Mouse (Mus musculus) MEL (cell line): ENCODE measurements around the gene Trim37. TPM values are rescaled to one million over a fixed set of nuclear protein-coding genes. Genes with fewer than 3 reads are reported as not detected.
"Not testable (repeated sequence)": the region's sequence is repeated elsewhere in the genome, so short reads cannot be mapped to it uniquely, and the experiment has no call there.

Experiments used
- DNase-seq: peaks from one replicate; pipeline ENCODE4 v3.0.0; 2011; ENCODE audit warnings: low read depth, low spot score
- H3K27ac ChIP-seq: 2 replicates; pipeline ENCODE4 v1.5.1; 2012; ENCODE audit warnings: low read depth, mild to moderate bottlenecking, control low read depth, low read length, moderate library complexity; ENCODE audit not compliant: control insufficient read depth
- H3K27me3 ChIP-seq, 2 experiments: fragments of 150-350 bp in 1 of 2; sonication (generic) in 1 of 2; 2 replicates each; pipeline ENCODE4 v1.6.1; 2012; ENCODE audit warnings: low read length in 2 of 2, mild to moderate bottlenecking in 2 of 2, improper control_type of control experiment in 1 of 2, moderate library complexity in 1 of 2; ENCODE audit not compliant: insufficient read depth in 2 of 2, control insufficient read depth in 1 of 2
- H3K36me3 ChIP-seq, 2 experiments: 2 replicates each; pipeline ENCODE4 v1.6.1; 2012 to 2014; ENCODE audit warnings: low read length in 2 of 2, improper control_type of control experiment in 1 of 2, inconsistent platforms in 1 of 2, mild to moderate bottlenecking in 1 of 2; ENCODE audit not compliant: insufficient read depth in 2 of 2, control insufficient read depth in 1 of 2
- H3K4me1 ChIP-seq, 2 experiments: fragments of 150-350 bp in 1 of 2; sonication (generic) in 1 of 2; 2 replicates each; pipeline ENCODE4 v1.6.1; 2012; ENCODE audit warnings: low read length in 2 of 2, improper control_type of control experiment in 1 of 2, mild to moderate bottlenecking in 1 of 2; ENCODE audit not compliant: insufficient read depth in 2 of 2, control insufficient read depth in 1 of 2
- H3K4me3 ChIP-seq, 2 experiments: fragments of 150-350 bp in 1 of 2; sonication (generic) in 1 of 2; 2 replicates each; pipeline ENCODE4 v1.5.1; 2012; ENCODE audit warnings: low read depth in 2 of 2, low read length in 2 of 2, mild to moderate bottlenecking in 2 of 2, moderate library complexity in 2 of 2, control low read depth in 1 of 2, improper control_type of control experiment in 1 of 2; ENCODE audit not compliant: control insufficient read depth in 1 of 2, insufficient read depth in 1 of 2
- H3K79me2 ChIP-seq: 2 replicates; pipeline ENCODE4 v1.6.1; 2012; ENCODE audit warnings: mild to moderate bottlenecking, low read length, moderate library complexity; ENCODE audit not compliant: control insufficient read depth, poor library complexity, insufficient read depth
- H3K9ac ChIP-seq: 2 replicates; pipeline ENCODE4 v1.6.1; 2012; ENCODE audit warnings: low read depth, mild to moderate bottlenecking, control low read depth, low read length, moderate library complexity; ENCODE audit not compliant: control insufficient read depth, poor library complexity, severe bottlenecking
- H3K9me3 ChIP-seq: fragments of 150-350 bp; sonication (generic); replicated peaks from 2 replicates; pipeline ENCODE4 v1.6.1; 2012; ENCODE audit warnings: mild to moderate bottlenecking, low read length, improper control_type of control experiment, moderate library complexity; ENCODE audit not compliant: insufficient read depth
- CHD1 ChIP-seq: IDR thresholded peaks from 2 replicates; pipeline ENCODE4 v1.6.1; 2012; ENCODE audit warnings: low read depth, mild to moderate bottlenecking, inconsistent platforms, low read length, improper control_type of control experiment
- CTCF ChIP-seq, 3 experiments: IDR thresholded peaks in 2 of 3; conservative IDR thresholded peaks in 1 of 3; 2 replicates each; pipeline ENCODE4 v1.5.1; 2011 to 2012; ENCODE audit warnings: low read length in 3 of 3, low read depth in 2 of 3, mild to moderate bottlenecking in 2 of 3, improper control_type of control experiment in 1 of 3, inconsistent platforms in 1 of 3, mixed read lengths in 1 of 3, moderate library complexity in 1 of 3; ENCODE audit not compliant: control insufficient read depth in 1 of 3, insufficient read depth in 1 of 3, poor library complexity in 1 of 3, severe bottlenecking in 1 of 3
- ETS1 ChIP-seq: IDR thresholded peaks from 2 replicates; pipeline ENCODE4 v1.6.1; 2012; ENCODE audit warnings: low read depth, mild to moderate bottlenecking, inconsistent platforms, low read length, improper control_type of control experiment, moderate library complexity
- GATA1 ChIP-seq: IDR thresholded peaks from 2 replicates; pipeline ENCODE4 v1.6.1; 2011; ENCODE audit warnings: low read depth, low read length, improper control_type of control experiment
- HCFC1 ChIP-seq: IDR thresholded peaks from 2 replicates; pipeline ENCODE4 v1.6.1; 2012; ENCODE audit warnings: low read depth, mild to moderate bottlenecking, inconsistent platforms, low read length, improper control_type of control experiment, moderate library complexity
- KAT2A ChIP-seq: conservative IDR thresholded peaks from 2 replicates; pipeline ENCODE4 v1.6.1; 2012; ENCODE audit warnings: low read depth, low read length, improper control_type of control experiment, inconsistent platforms
- MAFK ChIP-seq: IDR thresholded peaks from 2 replicates; pipeline ENCODE4 v1.6.1; 2011; ENCODE audit warnings: low read depth, mild to moderate bottlenecking, low read length, improper control_type of control experiment, borderline replicate concordance
- MAX ChIP-seq: IDR thresholded peaks from 2 replicates; pipeline ENCODE4 v1.6.1; 2011; ENCODE audit warnings: low read length, improper control_type of control experiment
- MAZ ChIP-seq: IDR thresholded peaks from 2 replicates; pipeline ENCODE4 v1.6.1; 2012; ENCODE audit warnings: low read depth, mild to moderate bottlenecking, inconsistent platforms, low read length, improper control_type of control experiment
- MXI1 ChIP-seq: IDR thresholded peaks from 2 replicates; pipeline ENCODE4 v1.6.1; 2011; ENCODE audit warnings: mild to moderate bottlenecking, low read depth, low read length, improper control_type of control experiment
- MYB ChIP-seq: IDR thresholded peaks from 2 replicates; pipeline ENCODE4 v1.6.1; 2011; ENCODE audit warnings: mild to moderate bottlenecking, low read depth, low read length, improper control_type of control experiment
- MYC ChIP-seq: IDR thresholded peaks from 2 replicates; pipeline ENCODE4 v1.6.1; 2011; ENCODE audit warnings: low read depth, mild to moderate bottlenecking, low read length, improper control_type of control experiment, moderate library complexity
- POLR2A ChIP-seq, 2 experiments: IDR thresholded peaks; 2 replicates each; pipeline ENCODE4 v1.6.1; 2011 to 2012; ENCODE audit warnings: low read length in 2 of 2, mild to moderate bottlenecking in 2 of 2, control low read depth in 1 of 2, improper control_type of control experiment in 1 of 2, low read depth in 1 of 2, moderate library complexity in 1 of 2; ENCODE audit not compliant: control insufficient read depth in 1 of 2, insufficient read depth in 1 of 2, poor library complexity in 1 of 2
- POLR2AphosphoS2 ChIP-seq: IDR thresholded peaks from 2 replicates; pipeline ENCODE4 v1.6.1; 2011; ENCODE audit warnings: low read length, improper control_type of control experiment
- POLR2AphosphoS5 ChIP-seq: IDR thresholded peaks from 2 replicates; pipeline ENCODE4 v1.6.1; 2012; ENCODE audit warnings: low read depth, borderline replicate concordance, mild to moderate bottlenecking, inconsistent platforms, low read length, moderate library complexity, mixed read lengths
- RAD21 ChIP-seq: IDR thresholded peaks from 2 replicates; pipeline ENCODE4 v1.6.1; 2011; ENCODE audit warnings: mild to moderate bottlenecking, low read depth, low read length, improper control_type of control experiment
- SIN3A ChIP-seq: IDR thresholded peaks from 2 replicates; pipeline ENCODE4 v1.6.1; 2012; ENCODE audit warnings: low read length, improper control_type of control experiment, inconsistent platforms
- SMC3 ChIP-seq: IDR thresholded peaks from 2 replicates; pipeline ENCODE4 v1.6.1; 2011; ENCODE audit warnings: low read depth, low read length, improper control_type of control experiment
- TBP ChIP-seq: IDR thresholded peaks from 2 replicates; pipeline ENCODE4 v1.8.0; 2011; ENCODE audit warnings: low read depth, low read length, improper control_type of control experiment
- ZMIZ1 ChIP-seq: IDR thresholded peaks from 2 replicates; pipeline ENCODE4 v1.6.1; 2012; ENCODE audit warnings: low read depth, mild to moderate bottlenecking, inconsistent platforms, low read length, improper control_type of control experiment, moderate library complexity
- polyA plus RNA-seq, 2 experiments: library from polyadenylated mRNA; stranded (reverse) in 1 of 2; unstranded in 1 of 2; fragments of >175 nt in 1 of 2; fragments of >200 nt in 1 of 2; gene quantifications; 2 replicates each; pipeline versions ENCODE4 v1.2.1 to v1.2.4; 2012; ENCODE audit warnings: low replicate concordance in 2 of 2, low read depth in 1 of 2; ENCODE audit not compliant: insufficient read length in 2 of 2, insufficient read depth in 1 of 2, missing spikeins in 1 of 2
- total RNA-seq: library from RNA; depleted of rRNA; stranded (reverse); fragments of 300-350 nt; gene quantifications from 2 replicates; pipeline ENCODE4 v1.2.3, GENCODE M21; 2012

Gene Trim37
- total and polyA plus RNA-seq, 3 experiments, result 39.3 to 52.1 TPM; not detected in 1

DNA sequence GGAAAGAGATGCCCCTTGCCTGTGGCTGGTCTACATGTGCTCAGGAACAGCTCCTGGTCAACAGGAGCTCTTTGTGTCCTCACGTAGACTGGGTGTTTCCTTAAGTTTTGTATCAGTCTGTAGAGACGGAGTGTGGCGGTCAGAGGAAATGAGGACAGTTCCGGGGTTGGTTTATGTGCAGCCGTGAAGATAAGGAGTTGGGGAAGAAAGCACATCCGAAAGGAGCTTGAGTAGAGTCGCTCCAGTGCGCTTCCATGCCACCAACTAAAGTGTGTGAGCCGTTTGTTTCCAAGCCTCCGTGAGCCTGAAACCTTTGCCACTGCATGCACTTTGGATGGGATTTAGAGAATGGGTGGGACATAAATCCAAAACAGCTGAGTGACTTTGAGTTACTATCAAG, 132.9 kb downstream of the Trim37 start (continued):
- TF ChIP-seq POLR2A (IDR thresholded peaks at IDR 0.05; ENCODE audit: control insufficient read depth in 1 of 2, insufficient read depth in 1 of 2, low read depth in 1 of 2, low read length in 2 of 2, poor library complexity in 1 of 2) (peak; percentile 74 to 96; a peak in 3 of 4 replicates), ZMIZ1 (peak; percentile 88)

DNA sequence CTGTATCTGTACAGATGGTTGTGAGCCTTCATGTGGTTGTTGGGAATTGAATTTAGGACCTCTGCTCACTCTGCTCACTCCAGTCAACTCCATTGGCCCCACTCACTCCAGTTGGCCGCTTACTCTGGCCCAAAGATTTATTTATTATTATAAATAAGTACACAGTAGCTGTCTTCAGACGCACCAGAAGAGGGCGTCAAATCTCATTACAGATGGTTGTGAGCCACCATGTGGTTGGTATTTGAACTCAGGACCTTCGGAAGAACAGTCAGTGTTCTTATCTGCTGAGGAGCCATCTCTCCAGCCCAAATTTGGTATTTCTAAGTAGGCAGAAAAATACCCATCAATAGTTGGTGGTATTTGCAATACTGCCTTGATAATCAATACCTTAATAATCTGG, 134.8 kb downstream of the Trim37 start:
- TF ChIP-seq RAD21, result peak; percentile 29
- TF ChIP-seq CTCF (IDR thresholded peaks at IDR 0.05 in 2 of 3, conservative IDR thresholded peaks at IDR 0.05 in 1 of 3; ENCODE audit: control insufficient read depth in 1 of 3, insufficient read depth in 1 of 3, low read depth in 2 of 3, low read length in 3 of 3, poor library complexity in 1 of 3, severe bottlenecking in 1 of 3), result peak; percentile 15 to 60 (median 16); a peak in 3 of 6 replicates
- peak; percentile 50 for TF ChIP-seq SMC3
- TF ChIP-seq MYC, result peak; percentile 53; the same call in 1 of the 2 replicates
- peak; percentile 26; the same call in 1 of the 2 replicates for TF ChIP-seq GATA1
- not testable (repeated sequence) for H3K27ac ChIP-seq, H3K79me2 ChIP-seq, H3K9ac ChIP-seq, H3K36me3 ChIP-seq, H3K27me3 ChIP-seq, H3K9me3 ChIP-seq, H3K4me3 ChIP-seq
- peaks cover 2 to 14% of the 10 kb centered on the region in 2 experiments for H3K4me1 ChIP-seq
- DNase-seq, result peak; percentile 48

DNA sequence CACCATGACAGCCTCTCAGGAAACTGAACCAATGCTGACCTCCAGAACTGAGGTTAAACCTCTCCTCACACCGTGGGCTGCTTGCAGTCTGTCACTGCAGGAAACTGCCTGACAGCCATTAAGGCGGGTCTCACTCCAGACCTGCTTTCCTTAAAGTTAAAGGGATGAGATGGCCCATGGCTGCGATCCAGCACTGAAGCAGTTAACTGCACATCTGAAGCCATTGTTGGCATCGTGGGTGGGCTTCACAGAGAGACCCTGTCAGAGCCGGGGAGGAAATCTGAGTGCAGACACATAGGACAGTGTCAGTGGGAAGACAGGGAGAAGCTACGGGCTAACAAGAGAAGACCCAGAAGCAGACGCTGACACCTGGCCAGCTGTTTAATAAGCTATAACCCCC, 137.1 kb downstream of the Trim37 start:
- Histone ChIP-seq H3K27ac (no peak overlapping the region), H3K36me3 (peaks cover 0 to 9% of the 10 kb centered on the region in 2 experiments; a peak in 2 of 4 replicates), H3K4me1 (peaks cover 2 to 11% of the 10 kb centered on the region in 2 experiments), H3K79me2 (no peaks in the 10 kb centered on the region), H3K9ac (no peak overlapping the region), H3K9me3 (no peaks in the 10 kb centered on the region), H3K27me3 (no peaks in the 10 kb centered on the region), H3K4me3 (no peak overlapping the region)
- TF ChIP-seq ETS1 (no peak), MXI1 (no peak), KAT2A (no peak), TBP (no peak), MYC (no peak), POLR2AphosphoS5 (no peak), MYB (no peak), MAZ (no peak), MAX (no peak), HCFC1 (no peak), SIN3A (no peak), GATA1 (no peak), CHD1 (no peak), POLR2AphosphoS2 (no peak), SMC3 (no peak), MAFK (no peak)
- no peak for DNase-seq
